Mouse (Mus musculus): Measurements from ENCODE around the gene Ssna1. TPM values are rescaled to one million over a fixed set of nuclear protein-coding genes. Genes with fewer than 3 reads are reported as not detected.

Ssna1 gene
- total and polyA plus RNA-seq, 3 experiments = 47.0 to 237 (median 100) TPM

- peaks cover 84% of the 10 kb centered on the region for H3K4me1 ChIP-seq (ENCODE audit: insufficient read depth, low read depth, low read length)
- no peaks in the 10 kb centered on the region for H3K9me3 ChIP-seq (replicated peaks)
- peaks cover 45% of the 10 kb centered on the region for H3K27me3 ChIP-seq (ENCODE audit: insufficient read depth, low read length)
- H3K36me3 ChIP-seq (replicated peaks) = peaks cover 34% of the 10 kb centered on the region
- DNase-seq (ENCODE audit: low spot score) = no peak
- no peak for ATAC-seq (ENCODE audit: extremely low read depth, insufficient number of reproducible peaks, low FRiP score, poor library complexity, severe bottlenecking)
- peak overlapping the region; percentile 69; the same call in 1 of the 2 replicates for H3K4me3 ChIP-seq (ENCODE audit: low read depth, low read length)
- TF ChIP-seq POLR2AphosphoS5 (IDR thresholded peaks at IDR 0.05; ENCODE audit: insufficient replicate concordance, low read depth, low read length) = no peak
- no peak for TF ChIP-seq GATA1 (IDR thresholded peaks at IDR 0.05; ENCODE audit: borderline replicate concordance, low read length)
- no peak for TF ChIP-seq TAL1 (conservative IDR thresholded peaks at IDR 0.05; ENCODE audit: low read depth, low read length)
- TF ChIP-seq CTCF (IDR thresholded peaks at IDR 0.05; ENCODE audit: low read depth, low read length) = no peak
- no peak for TF ChIP-seq GATA2 (IDR thresholded peaks at IDR 0.05; ENCODE audit: borderline replicate concordance, low read depth, low read length)
Observed at GRCm38 (mm10) chr2:25241438-25241775, 30.8 kb downstream of the Ssna1 start.

GRCm38 (mm10) chr2:25240723-25241437 is 31.4 kb downstream of the Ssna1 start:
- DNase-seq (ENCODE audit: low spot score) = no peak
- Histone ChIP-seq H3K36me3 (replicated peaks) (peaks cover 29% of the 10 kb centered on the region), H3K27me3 (ENCODE audit: insufficient read depth, low read length) (peaks cover 49% of the 10 kb centered on the region), H3K4me3 (ENCODE audit: low read depth, low read length) (peak overlapping the region; percentile 69; the same call in 1 of the 2 replicates), H3K4me1 (ENCODE audit: insufficient read depth, low read depth, low read length) (peaks cover 85% of the 10 kb centered on the region), H3K9me3 (replicated peaks) (no peaks in the 10 kb centered on the region)
- peak; percentile 31; the same call in 1 of the 2 replicates for ATAC-seq (ENCODE audit: extremely low read depth, insufficient number of reproducible peaks, low FRiP score, poor library complexity, severe bottlenecking)
- TF ChIP-seq TAL1 (conservative IDR thresholded peaks at IDR 0.05; ENCODE audit: low read depth, low read length) = no peak
- no peak for TF ChIP-seq GATA1 (IDR thresholded peaks at IDR 0.05; ENCODE audit: borderline replicate concordance, low read length)
- TF ChIP-seq GATA2 (IDR thresholded peaks at IDR 0.05; ENCODE audit: borderline replicate concordance, low read depth, low read length) = no peak
- no peak for TF ChIP-seq CTCF (IDR thresholded peaks at IDR 0.05; ENCODE audit: low read depth, low read length)
- no peak for TF ChIP-seq POLR2AphosphoS5 (IDR thresholded peaks at IDR 0.05; ENCODE audit: insufficient replicate concordance, low read depth, low read length)

GRCm38 (mm10) chr2:25240310-25240709 is 31.9 kb downstream of the Ssna1 start:
- Histone ChIP-seq H3K27me3 (ENCODE audit: insufficient read depth, low read length) (peaks cover 51% of the 10 kb centered on the region), H3K36me3 (replicated peaks) (peaks cover 23% of the 10 kb centered on the region), H3K4me3 (ENCODE audit: low read depth, low read length) (no peak overlapping the region; the same call in 1 of the 2 replicates), H3K4me1 (ENCODE audit: insufficient read depth, low read depth, low read length) (peaks cover 87% of the 10 kb centered on the region), H3K9me3 (replicated peaks) (no peaks in the 10 kb centered on the region)
- TF ChIP-seq CTCF (IDR thresholded peaks at IDR 0.05; ENCODE audit: low read depth, low read length) (no peak), GATA2 (IDR thresholded peaks at IDR 0.05; ENCODE audit: borderline replicate concordance, low read depth, low read length) (no peak), POLR2AphosphoS5 (IDR thresholded peaks at IDR 0.05; ENCODE audit: insufficient replicate concordance, low read depth, low read length) (no peak), TAL1 (conservative IDR thresholded peaks at IDR 0.05; ENCODE audit: low read depth, low read length) (no peak)
- DNase-seq (ENCODE audit: low spot score) (no peak), ATAC-seq (ENCODE audit: extremely low read depth, insufficient number of reproducible peaks, low FRiP score, poor library complexity, severe bottlenecking) (no peak)

GRCm38 (mm10) chr2:25239766-25240165 is 32.5 kb downstream of the Ssna1 start:
- Histone ChIP-seq H3K36me3 (replicated peaks) (peaks cover 18% of the 10 kb centered on the region), H3K4me1 (ENCODE audit: insufficient read depth, low read depth, low read length) (peaks cover 93% of the 10 kb centered on the region), H3K4me3 (ENCODE audit: low read depth, low read length) (no peak overlapping the region), H3K27me3 (ENCODE audit: insufficient read depth, low read length) (peaks cover 51% of the 10 kb centered on the region), H3K9me3 (replicated peaks) (no peaks in the 10 kb centered on the region)
- TF ChIP-seq TAL1 (conservative IDR thresholded peaks at IDR 0.05; ENCODE audit: low read depth, low read length) = no peak
- no peak for TF ChIP-seq GATA1 (IDR thresholded peaks at IDR 0.05; ENCODE audit: borderline replicate concordance, low read length)
- no peak for TF ChIP-seq CTCF (IDR thresholded peaks at IDR 0.05; ENCODE audit: low read depth, low read length)
- no peak for TF ChIP-seq GATA2 (IDR thresholded peaks at IDR 0.05; ENCODE audit: borderline replicate concordance, low read depth, low read length)
- TF ChIP-seq POLR2AphosphoS5 (IDR thresholded peaks at IDR 0.05; ENCODE audit: insufficient replicate concordance, low read depth, low read length) = no peak
- no peak for ATAC-seq (ENCODE audit: extremely low read depth, insufficient number of reproducible peaks, low FRiP score, poor library complexity, severe bottlenecking)
- DNase-seq (ENCODE audit: low spot score) = no peak

DNA sequence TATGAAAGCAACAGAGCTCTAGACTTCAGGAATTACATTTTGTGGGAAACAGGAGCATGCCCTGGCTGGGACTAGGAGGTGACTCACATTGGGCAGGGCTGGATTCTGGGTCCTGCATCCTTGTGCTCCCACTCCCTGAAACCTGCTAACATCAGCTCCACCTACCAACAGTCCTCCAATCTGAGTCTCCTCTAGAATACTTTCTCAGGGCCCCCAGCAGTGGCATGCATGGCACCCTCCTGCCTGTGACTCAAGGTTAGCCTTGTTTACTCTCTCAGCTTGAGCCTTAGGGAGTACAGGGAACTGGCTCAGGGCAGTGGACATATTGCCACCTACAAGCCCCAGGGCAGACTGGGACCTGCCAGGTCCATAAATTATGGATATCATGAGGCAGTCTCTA is 34.1 kb downstream of the Ssna1 start:
- H3K4me1 ChIP-seq (ENCODE audit: insufficient read depth, low read depth, low read length) = peaks cover 97% of the 10 kb centered on the region
- TF ChIP-seq GATA2 (IDR thresholded peaks at IDR 0.05; ENCODE audit: borderline replicate concordance, low read depth, low read length) (no peak), POLR2AphosphoS5 (IDR thresholded peaks at IDR 0.05; ENCODE audit: insufficient replicate concordance, low read depth, low read length) (no peak), TAL1 (conservative IDR thresholded peaks at IDR 0.05; ENCODE audit: low read depth, low read length) (no peak), CTCF (IDR thresholded peaks at IDR 0.05; ENCODE audit: low read depth, low read length) (no peak), GATA1 (IDR thresholded peaks at IDR 0.05; ENCODE audit: borderline replicate concordance, low read length) (no peak)

DNA sequence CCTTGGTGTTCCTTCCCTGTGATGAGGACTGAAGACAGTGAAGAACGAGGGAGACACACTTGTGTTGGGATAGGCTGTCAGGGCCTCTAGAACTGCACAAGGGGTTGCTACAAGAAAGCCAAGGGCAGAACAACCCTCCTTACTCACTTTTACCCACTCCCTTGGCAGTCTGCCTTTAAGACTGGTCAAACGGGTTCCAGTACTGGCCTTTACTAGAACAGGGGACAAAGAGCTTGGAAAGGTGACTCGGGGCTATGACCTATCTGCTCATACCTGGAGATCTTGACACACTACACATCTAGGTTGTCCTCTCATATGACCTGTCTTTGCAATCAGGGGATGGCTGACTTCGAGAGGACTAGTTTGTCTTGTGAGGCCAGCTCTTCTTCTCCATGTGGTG is 34.7 kb downstream of the Ssna1 start:
- H3K27me3 ChIP-seq (ENCODE audit: insufficient read depth, low read length) = peaks cover 42% of the 10 kb centered on the region

More for the DNA sequence above, 34.1 kb downstream of the Ssna1 start:
- no peak for ATAC-seq (ENCODE audit: extremely low read depth, insufficient number of reproducible peaks, low FRiP score, poor library complexity, severe bottlenecking)
- peaks cover 48% of the 10 kb centered on the region for H3K27me3 ChIP-seq (ENCODE audit: insufficient read depth, low read length)
- DNase-seq (ENCODE audit: low spot score) = no peak
- no peaks in the 10 kb centered on the region for H3K9me3 ChIP-seq (replicated peaks)
- H3K36me3 ChIP-seq (replicated peaks) = peaks cover 1% of the 10 kb centered on the region
- no peak overlapping the region for H3K4me3 ChIP-seq (ENCODE audit: low read depth, low read length)

More for the DNA sequence above, 34.7 kb downstream of the Ssna1 start:
- H3K36me3 ChIP-seq (replicated peaks) = no peaks in the 10 kb centered on the region
- TF ChIP-seq GATA1 (IDR thresholded peaks at IDR 0.05; ENCODE audit: borderline replicate concordance, low read length) = no peak
- no peak for TF ChIP-seq TAL1 (conservative IDR thresholded peaks at IDR 0.05; ENCODE audit: low read depth, low read length)
- TF ChIP-seq CTCF (IDR thresholded peaks at IDR 0.05; ENCODE audit: low read depth, low read length) = no peak
- no peak for TF ChIP-seq GATA2 (IDR thresholded peaks at IDR 0.05; ENCODE audit: borderline replicate concordance, low read depth, low read length)
- no peak for TF ChIP-seq POLR2AphosphoS5 (IDR thresholded peaks at IDR 0.05; ENCODE audit: insufficient replicate concordance, low read depth, low read length)
- no peak for ATAC-seq (ENCODE audit: extremely low read depth, insufficient number of reproducible peaks, low FRiP score, poor library complexity, severe bottlenecking)
- no peak for DNase-seq (ENCODE audit: low spot score)
- H3K4me1 ChIP-seq (ENCODE audit: insufficient read depth, low read depth, low read length) = peaks cover 97% of the 10 kb centered on the region
- H3K9me3 ChIP-seq (replicated peaks) = no peaks in the 10 kb centered on the region
- H3K4me3 ChIP-seq (ENCODE audit: low read depth, low read length) = no peak overlapping the region

Measured in G1E (cell line).